Mouse (Mus musculus) spleen, postnatal 10 days (tissue): ENCODE measurements around the gene Mllt10.
A peak's percentile ranks its signal among the peaks of the same experiment; 100 is the strongest.

ENCODE experiments used
- DNase-seq, 2 experiments: peaks; one replicate each; pipeline ENCODE4 v3.0.0; 2021 to 2022; ENCODE audit warnings: low spot score in 2 of 2

Gene Mllt10

GRCm38 (mm10) chr2:18051831-18052170 is 3.2 kb upstream of the Mllt10 start:
- no peak for DNase-seq

GRCm38 (mm10) chr2:18052581-18052980 is 2.5 kb upstream of the Mllt10 start:
- no peak for DNase-seq

GRCm38 (mm10) chr2:18053243-18053950 is 1.6 kb upstream of the Mllt10 start:
- no peak for DNase-seq

- no peak for DNase-seq
These were observed 996 bp upstream of the Mllt10 start for GRCm38 (mm10) chr2:18053951-18054530.

GRCm38 (mm10) chr2:18055929-18056785 is 1.1 kb downstream of the Mllt10 start:
- peak; percentile 95 to 96 for DNase-seq

GRCm38 (mm10) chr2:18056786-18057255 is 1.8 kb downstream of the Mllt10 start:
- peak; percentile 86 to 88 for DNase-seq

GRCm38 (mm10) chr2:18057336-18058145 is 2.5 kb downstream of the Mllt10 start:
- DNase-seq: peak; percentile 72 to 74

GRCm38 (mm10) chr2:18058146-18058708 is 3.2 kb downstream of the Mllt10 start:
- DNase-seq: no peak

- DNase-seq: no peak
These were observed 4.0 kb downstream of the Mllt10 start for GRCm38 (mm10) chr2:18059063-18059462.

- no peak for DNase-seq
These were observed 4.9 kb downstream of the Mllt10 start for GRCm38 (mm10) chr2:18059891-18060290.

GRCm38 (mm10) chr2:18060396-18060795 is 5.4 kb downstream of the Mllt10 start:
- DNase-seq: no peak

- peak; percentile 66 to 73 for DNase-seq
These were observed 8.8 kb downstream of the Mllt10 start for GRCm38 (mm10) chr2:18063763-18064251.

- DNase-seq: peak; percentile 85 to 90
These were observed 9.4 kb downstream of the Mllt10 start for GRCm38 (mm10) chr2:18064356-18064858.

- DNase-seq: peak; percentile 79 to 88
These were observed 10.1 kb downstream of the Mllt10 start for GRCm38 (mm10) chr2:18064941-18065707.

- no peak for DNase-seq
These were observed 10.6 kb downstream of the Mllt10 start for GRCm38 (mm10) chr2:18065708-18066030.

GRCm38 (mm10) chr2:18066436-18066835 is 11.4 kb downstream of the Mllt10 start:
- no peak for DNase-seq

GRCm38 (mm10) chr2:18068071-18068796 is 13.2 kb downstream of the Mllt10 start:
- DNase-seq: no peak

- no peak for DNase-seq
These were observed 16.9 kb downstream of the Mllt10 start for GRCm38 (mm10) chr2:18071947-18072346.

- no peak for DNase-seq
These were observed 25.3 kb downstream of the Mllt10 start for GRCm38 (mm10) chr2:18080182-18080860.
